In the genomic region with DNA sequence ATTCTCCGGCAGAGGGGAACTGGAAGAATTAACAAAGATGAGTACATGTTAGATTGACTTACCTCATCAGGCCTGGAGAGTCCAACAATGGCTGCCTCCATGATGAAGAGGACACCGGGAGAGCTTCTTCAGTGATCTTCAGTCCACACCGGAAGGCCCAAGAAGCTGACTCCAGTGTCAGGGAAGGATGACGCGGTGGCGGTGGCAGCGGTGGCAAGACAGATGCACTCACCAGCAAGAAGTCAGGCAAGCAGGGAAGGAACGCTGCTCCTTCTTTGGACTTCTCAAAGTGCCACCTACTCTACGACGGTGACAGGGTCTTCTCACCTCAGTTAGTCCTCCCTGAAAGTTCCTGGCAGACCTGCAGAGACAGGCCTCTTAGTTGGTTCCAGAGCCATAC, we compare ENCODE assay signal across 7 mouse cellular contexts. TPM values are rescaled to one million over a fixed set of nuclear protein-coding genes. Genes with fewer than 3 reads are reported as not detected.
DNase-seq lines count a peak whose midpoint lies in the region; ATAC-seq and TF ChIP-seq lines count a peak whose summit lies in the region.
"Not testable (repeated sequence)": the region's sequence is repeated elsewhere in the genome, so short reads cannot be mapped to it uniquely, and the experiment has no call there.

A gene (minus strand): TSS at position 101 of the 400 bp plus-strand sequence.

- not testable (repeated sequence) for H3K9ac ChIP-seq in forebrain, embryonic 13.5 days; hindbrain, embryonic 13.5 days; liver, embryonic 12.5 days; midbrain, embryonic 14.5 days (replicated peaks; ENCODE audit: low read length)

- TF ChIP-seq CTCF in bone marrow macrophage, adult 2 months (IDR thresholded peaks at IDR 0.05; ENCODE audit: low read depth, low read length) = not testable (repeated sequence)

- not testable (repeated sequence) for DNase-seq in heart, embryonic 10.5 days (ENCODE audit: low spot score); layer of hippocampus, postnatal 25 days (ENCODE audit: extremely low spot score in 1 of 2, low spot score in 1 of 2); midbrain, embryonic 14.5 days

- not testable (repeated sequence) for H3K9me3 ChIP-seq in forebrain, embryonic 13.5 days (replicated peaks); heart, embryonic 10.5 days; hindbrain, embryonic 13.5 days; liver, embryonic 12.5 days (replicated peaks); midbrain, embryonic 14.5 days (ENCODE audit: control insufficient read depth, low read length)

- not testable (repeated sequence) for H3K4me2 ChIP-seq in forebrain, embryonic 13.5 days; hindbrain, embryonic 13.5 days; liver, embryonic 12.5 days; midbrain, embryonic 14.5 days (ENCODE audit: low read length)

- H3K36me3 ChIP-seq in forebrain, embryonic 13.5 days (ENCODE audit: poor library complexity, severe bottlenecking) = peaks cover 64% of the 10 kb centered on the region
- peaks cover 73% of the 10 kb centered on the region for H3K36me3 ChIP-seq in heart, embryonic 10.5 days
- H3K36me3 ChIP-seq in hindbrain, embryonic 13.5 days = peaks cover 54% of the 10 kb centered on the region
- H3K36me3 ChIP-seq in liver, embryonic 12.5 days = peaks cover 85% of the 10 kb centered on the region
- peaks cover 59% of the 10 kb centered on the region for H3K36me3 ChIP-seq in midbrain, embryonic 14.5 days (ENCODE audit: control insufficient read depth, insufficient read depth, low read length)

- H3K4me3 ChIP-seq in bone marrow macrophage, adult 2 months (ENCODE audit: insufficient read depth, low read length); forebrain, embryonic 13.5 days; heart, embryonic 10.5 days; hindbrain, embryonic 13.5 days; liver, embryonic 12.5 days; midbrain, embryonic 14.5 days (replicated peaks; ENCODE audit: low read depth, low read length): not testable (repeated sequence)

- TF ChIP-seq POLR2A in bone marrow macrophage, adult 2 months (IDR thresholded peaks at IDR 0.05; ENCODE audit: borderline replicate concordance, low read depth, low read length) = not testable (repeated sequence)

- not testable (repeated sequence) for H3K4me1 ChIP-seq in bone marrow macrophage, adult 2 months (ENCODE audit: control insufficient read depth, insufficient read depth, low read length)
- H3K4me1 ChIP-seq in forebrain, embryonic 13.5 days = peaks cover 25% of the 10 kb centered on the region
- peaks cover 13% of the 10 kb centered on the region; the same call in 1 of the 2 replicates for H3K4me1 ChIP-seq in heart, embryonic 10.5 days
- H3K4me1 ChIP-seq in hindbrain, embryonic 13.5 days (replicated peaks) = peaks cover 25% of the 10 kb centered on the region
- peaks cover 23% of the 10 kb centered on the region for H3K4me1 ChIP-seq in liver, embryonic 12.5 days
- H3K4me1 ChIP-seq in midbrain, embryonic 14.5 days (ENCODE audit: control insufficient read depth, insufficient read depth, low read length) = peaks cover 11% of the 10 kb centered on the region

- not testable (repeated sequence) for H3K27me3 ChIP-seq in forebrain, embryonic 13.5 days; heart, embryonic 10.5 days (ENCODE audit: insufficient read depth, poor library complexity, severe bottlenecking); hindbrain, embryonic 13.5 days; liver, embryonic 12.5 days (replicated peaks); midbrain, embryonic 14.5 days (ENCODE audit: control insufficient read depth, insufficient read depth, low read length)

- not testable (repeated sequence) for H3K27ac ChIP-seq in bone marrow macrophage, adult 2 months (ENCODE audit: insufficient read depth, low read depth, low read length); forebrain, embryonic 13.5 days; heart, embryonic 10.5 days; hindbrain, embryonic 13.5 days; liver, embryonic 12.5 days; midbrain, embryonic 14.5 days (replicated peaks; ENCODE audit: low read depth, low read length)

- not testable (repeated sequence) for ATAC-seq in forebrain, embryonic 13.5 days; hindbrain, embryonic 13.5 days (ENCODE audit: low FRiP score); liver, embryonic 12.5 days; midbrain, embryonic 14.5 days (ENCODE audit: low FRiP score, low TSS enrichment)

- 98% methylated on average over 10 of the region's 10 CpGs for WGBS in forebrain, embryonic 13.5 days
- 96% methylated on average over 10 of the region's 10 CpGs for WGBS in heart, embryonic 10.5 days
- WGBS in hindbrain, embryonic 13.5 days = 93% methylated on average over 10 of the region's 10 CpGs
- WGBS in liver, embryonic 12.5 days (ENCODE audit: insufficient replicate concordance) = 90% methylated on average over 10 of the region's 10 CpGs
- WGBS in midbrain, embryonic 14.5 days = 97% methylated on average over 8 of the region's 10 CpGs

RNA-seq across cellular contexts. Expression of the gene that starts here (rescaled TPM):
- 18.4 and 21.8 TPM in 2 replicates for polyA plus RNA-seq in bone marrow macrophage, adult 2 months (2012; ENCODE audit: insufficient read depth, insufficient read length, missing spikeins)
- 27.9 and 34.9 TPM in 2 replicates for polyA plus RNA-seq in forebrain, embryonic 13.5 days (2015; fragmentation: Nextera tagmentation; extraction: Ambion mirVana)
- polyA plus RNA-seq in heart, embryonic 10.5 days (2016; fragmentation: Nextera tagmentation; extraction: Ambion mirVana) = 25.1 and 28.5 TPM in 2 replicates
- 26.1 and 27.0 TPM in 2 replicates for polyA plus RNA-seq in hindbrain, embryonic 13.5 days (2015; fragmentation: Nextera tagmentation; extraction: Ambion mirVana)
- 10 to 100 TPM; 19.1 to 19.7 TPM for total RNA-seq in layer of hippocampus, postnatal 25 days (2021)
- 14.8 and 15.8 TPM in 2 replicates for polyA plus RNA-seq in liver, embryonic 12.5 days (2016; fragmentation: Nextera tagmentation; extraction: Ambion mirVana)
- polyA plus RNA-seq in midbrain, embryonic 14.5 days (2014; fragmentation: Nextera tagmentation; extraction: Ambion mirVana) = 23.4 and 31.7 TPM in 2 replicates
